12 mouse cellular contexts compared by ENCODE assay signal in genomic region chr17:23876741-23877140, GRCm38 (mm10). TPM values are rescaled to one million over a fixed set of nuclear protein-coding genes. Genes with fewer than 3 reads are reported as not detected.
DNase-seq lines count a peak whose midpoint lies in the region; ATAC-seq lines count a peak whose summit lies in the region.
"Had no signal": no experiment of that assay in that cellular context is flagged by ENCODE, and none has a peak within 500 bp of the region (broad histone marks: within the 10 kb centered on the region; RNA-seq: fewer than 3 reads in every experiment).

No protein-coding gene starts in this region.

- H3K4me1 ChIP-seq in hindbrain, embryonic 15.5 days (replicated peaks) = no peaks in the 10 kb centered on the region
- no peaks in the 10 kb centered on the region for H3K4me1 ChIP-seq in hindbrain, embryonic 12.5 days

- no peak overlapping the region for H3K4me3 ChIP-seq in hindbrain, embryonic 15.5 days
- H3K4me3 ChIP-seq in hindbrain, embryonic 12.5 days = no peak overlapping the region
- H3K4me3 ChIP-seq: heart, embryonic 13.5 days had no signal

- no peaks in the 10 kb centered on the region for H3K9me3 ChIP-seq in hindbrain, embryonic 15.5 days
- H3K9me3 ChIP-seq in hindbrain, embryonic 12.5 days (replicated peaks) = no peaks in the 10 kb centered on the region
- H3K9me3 ChIP-seq: heart, embryonic 13.5 days had no signal

- no peak overlapping the region for H3K9ac ChIP-seq in hindbrain, embryonic 15.5 days
- no peak overlapping the region for H3K9ac ChIP-seq in hindbrain, embryonic 12.5 days
- H3K9ac ChIP-seq: heart, embryonic 13.5 days had no signal

- H3K27ac ChIP-seq in hindbrain, embryonic 15.5 days (replicated peaks) = 0 out of 2 replicates have a peak overlapping the region, but pooled peaks have one; percentile 4
- no peak overlapping the region for H3K27ac ChIP-seq in hindbrain, embryonic 12.5 days

- DNase-seq in Muller cell, postnatal 12 days (ENCODE audit: inconsistent ontology term) = peak; percentile 63
- DNase-seq in brain, embryonic 18.5 days (ENCODE audit: low read depth, low spot score) = peak; percentile 24
- DNase-seq in left cerebral cortex, postnatal 4 days = peak; percentile 28
- no peak for DNase-seq in gastrocnemius, adult 8-10 months (ENCODE audit: low spot score in 2 of 2)
- DNase-seq in embryo, embryonic 10.5 days (ENCODE audit: low spot score) = no peak
- DNase-seq: kidney, adult 2 months; lung, adult 2 months had no signal

- no peak overlapping the region for H3K4me2 ChIP-seq in hindbrain, embryonic 15.5 days
- H3K4me2 ChIP-seq in hindbrain, embryonic 12.5 days (replicated peaks) = no peak overlapping the region
- H3K4me2 ChIP-seq: heart, embryonic 13.5 days had no signal

- peak; percentile 90 for ATAC-seq in hindbrain, embryonic 15.5 days (ENCODE audit: low FRiP score, low read depth)
- no peak for ATAC-seq in hindbrain, embryonic 12.5 days (ENCODE audit: low FRiP score)

- 41% methylated on average over 3 of the region's 3 CpGs for WGBS in hindbrain, embryonic 15.5 days
- WGBS in hindbrain, embryonic 12.5 days = 69% methylated on average over 3 of the region's 3 CpGs

- intact Hi-C loops in left cerebral cortex, postnatal 4 days (cut with DNase I) = no loop called here

- H3K36me3 ChIP-seq in hindbrain, embryonic 15.5 days = no peaks in the 10 kb centered on the region
- no peaks in the 10 kb centered on the region for H3K36me3 ChIP-seq in hindbrain, embryonic 12.5 days
- H3K36me3 ChIP-seq: heart, embryonic 13.5 days had no signal

- no peaks in the 10 kb centered on the region for H3K27me3 ChIP-seq in hindbrain, embryonic 15.5 days
- no peaks in the 10 kb centered on the region for H3K27me3 ChIP-seq in hindbrain, embryonic 12.5 days
- H3K27me3 ChIP-seq: heart, embryonic 13.5 days had no signal

RNA-seq across cellular contexts. Expression of gene Dcpp1, which starts 3.9 kb away (rescaled TPM):
- not detected in 2 replicates for polyA plus RNA-seq in hindbrain, embryonic 15.5 days (2015; fragmentation: Nextera tagmentation; extraction: Ambion mirVana)
- not detected in 2 replicates for polyA plus RNA-seq in hindbrain, embryonic 12.5 days (2016; fragmentation: Nextera tagmentation; extraction: Ambion mirVana)
- not detected for total RNA-seq in left cerebral cortex, postnatal 4 days (2021)
- total RNA-seq in gastrocnemius, adult 8-10 months (2022) = not detected
- total RNA-seq: left cerebral cortex, postnatal 10 days; megakaryocyte-erythroid progenitor cell, adult 5-6 weeks had no signal
- polyA plus RNA-seq: heart, embryonic 13.5 days; kidney, adult 2 months; lung, adult 2 months had no signal

RNA-seq across cellular contexts. Expression of gene Dcpp2, which starts 3.9 kb away (rescaled TPM):
- polyA plus RNA-seq in hindbrain, embryonic 15.5 days (2015; fragmentation: Nextera tagmentation; extraction: Ambion mirVana) = not detected in 2 replicates
- polyA plus RNA-seq in hindbrain, embryonic 12.5 days (2016; fragmentation: Nextera tagmentation; extraction: Ambion mirVana) = not detected in 2 replicates
- total RNA-seq in left cerebral cortex, postnatal 4 days (2021) = not detected
- not detected for total RNA-seq in gastrocnemius, adult 8-10 months (2022)
- total RNA-seq: left cerebral cortex, postnatal 10 days; megakaryocyte-erythroid progenitor cell, adult 5-6 weeks had no signal
- polyA plus RNA-seq: heart, embryonic 13.5 days; kidney, adult 2 months; lung, adult 2 months had no signal

RNA-seq across cellular contexts. Expression of gene Prss21, which starts 8.9 kb away (rescaled TPM):
- polyA plus RNA-seq in hindbrain, embryonic 15.5 days (2015; fragmentation: Nextera tagmentation; extraction: Ambion mirVana) = not detected in 2 replicates
- not detected in 2 replicates for polyA plus RNA-seq in hindbrain, embryonic 12.5 days (2016; fragmentation: Nextera tagmentation; extraction: Ambion mirVana)
- total RNA-seq in left cerebral cortex, postnatal 4 days (2021) = not detected
- total RNA-seq in gastrocnemius, adult 8-10 months (2022) = not detected
- total RNA-seq: left cerebral cortex, postnatal 10 days; megakaryocyte-erythroid progenitor cell, adult 5-6 weeks had no signal
- polyA plus RNA-seq: heart, embryonic 13.5 days; lung, adult 2 months had no signal

RNA-seq across cellular contexts. Expression of gene Prss41, which starts 32.8 kb away (rescaled TPM):
- polyA plus RNA-seq in hindbrain, embryonic 15.5 days (2015; fragmentation: Nextera tagmentation; extraction: Ambion mirVana) = 1.3 and 1.8 TPM in 2 replicates
- 0.72 and 1.3 TPM in 2 replicates for polyA plus RNA-seq in hindbrain, embryonic 12.5 days (2016; fragmentation: Nextera tagmentation; extraction: Ambion mirVana)
- total RNA-seq in left cerebral cortex, postnatal 4 days (2021) = 1 to 10 TPM; 3.8 to 4.7 TPM
- total RNA-seq in gastrocnemius, adult 8-10 months (2022) = under 1 TPM in 2 of 4 experiments, not detected in 2; 0.68 to 0.85 TPM
- total RNA-seq: megakaryocyte-erythroid progenitor cell, adult 5-6 weeks had no signal

RNA-seq across cellular contexts. Expression of gene Prss32, which starts 33.1 kb away (rescaled TPM):
- polyA plus RNA-seq in hindbrain, embryonic 15.5 days (2015; fragmentation: Nextera tagmentation; extraction: Ambion mirVana) = not detected in 2 replicates
- polyA plus RNA-seq in hindbrain, embryonic 12.5 days (2016; fragmentation: Nextera tagmentation; extraction: Ambion mirVana) = not detected in 2 replicates
- total RNA-seq in left cerebral cortex, postnatal 4 days (2021) = 1 to 10 TPM in 1 of 2 experiments, under 1 TPM in 1; 0.74 to 1.4 TPM
- not detected for total RNA-seq in gastrocnemius, adult 8-10 months (2022)
- total RNA-seq: left cerebral cortex, postnatal 10 days; megakaryocyte-erythroid progenitor cell, adult 5-6 weeks had no signal
- polyA plus RNA-seq: kidney, adult 2 months; lung, adult 2 months had no signal

Comparison
In these comparisons a context has a peak if more than half of its experiments do, and no peak if none do; other contexts are left out.
1. DNase-seq: peak in Muller cell, postnatal 12 days (single experiment), brain, embryonic 18.5 days (single experiment) and left cerebral cortex, postnatal 4 days (single experiment); none in gastrocnemius, adult 8-10 months (0 of 2) and embryo, embryonic 10.5 days (single experiment).